Mouse (Mus musculus) gastrocnemius, postnatal 14 days (tissue): Measurements from ENCODE around the gene Gm17545. TPM values are rescaled to one million over a fixed set of nuclear protein-coding genes. Genes with fewer than 3 reads are reported as not detected.

Source experiments
- DNase-seq: peaks from one replicate; pipeline ENCODE4 v3.0.0; 2021; ENCODE audit warnings: mixed read lengths
- intact Hi-C: fragments of 180-260 bp; cut with DNase I; formaldehyde crosslinking; loops from one replicate; pipeline ENCODE4 v1.15.1; 2025; ENCODE audit warnings: low total_unique reads
- total RNA-seq, 2 experiments: library from RNA; stranded (reverse); gene quantifications; 2 replicates each; pipeline ENCODE4 v1.2.3; 2021

Gene Gm17545
- total RNA-seq, 2 experiments from 2014 or later: not detected

- intact Hi-C loops: no loop called here
- DNase-seq: no peak
These were observed 20.0 kb upstream of the Gm17545 start for GRCm38 (mm10) chr9:22434101-22434500.

GRCm38 (mm10) chr9:22438826-22439225 lies 15.3 kb upstream of the Gm17545 start:
- no peak for DNase-seq
- intact Hi-C loops: no loop called here

- no peak for DNase-seq
- intact Hi-C loops: no loop called here
These were observed 10.9 kb upstream of the Gm17545 start for GRCm38 (mm10) chr9:22443157-22443556.

- intact Hi-C loops: no loop called here
- DNase-seq: no peak
These were observed 9.0 kb upstream of the Gm17545 start for GRCm38 (mm10) chr9:22445123-22445522.

GRCm38 (mm10) chr9:22447213-22447612 lies 6.9 kb upstream of the Gm17545 start:
- intact Hi-C loops: no loop called here
- no peak for DNase-seq

GRCm38 (mm10) chr9:22448420-22448819 lies 5.7 kb upstream of the Gm17545 start:
- intact Hi-C loops: no loop called here
- DNase-seq: no peak

- DNase-seq: no peak
These were observed 4.9 kb upstream of the Gm17545 start for GRCm38 (mm10) chr9:22449209-22449608.

GRCm38 (mm10) chr9:22452697-22453096 lies 1.4 kb upstream of the Gm17545 start:
- no peak for DNase-seq
- intact Hi-C loops: no loop called here

More at GRCm38 (mm10) chr9:22449209-22449608, 4.9 kb upstream of the Gm17545 start:
- intact Hi-C loops: no loop called here

- intact Hi-C loops: no loop called here
- DNase-seq: no peak
These were observed 577 bp upstream of the Gm17545 start for GRCm38 (mm10) chr9:22453501-22453924.

- no peak for DNase-seq
- intact Hi-C loops: no loop called here
These were observed 951 bp downstream of the Gm17545 start for GRCm38 (mm10) chr9:22455041-22455440.

- no peak for DNase-seq
- intact Hi-C loops: no loop called here
These were observed 3.2 kb downstream of the Gm17545 start for GRCm38 (mm10) chr9:22457142-22457835.

- intact Hi-C loops: no loop called here
- DNase-seq: peak; percentile 60
These were observed 7.9 kb downstream of the Gm17545 start for GRCm38 (mm10) chr9:22461946-22462345.

GRCm38 (mm10) chr9:22466212-22466611 lies 12.1 kb downstream of the Gm17545 start:
- intact Hi-C loops: no loop called here
- DNase-seq: no peak

GRCm38 (mm10) chr9:22467371-22468169 lies 13.5 kb downstream of the Gm17545 start:
- intact Hi-C loops: no loop called here
- peak; percentile 43 for DNase-seq

GRCm38 (mm10) chr9:22468170-22468898 lies 14.2 kb downstream of the Gm17545 start:
- peak; percentile 68 for DNase-seq
- intact Hi-C loops: no loop called here

- intact Hi-C loops: no loop called here
- DNase-seq: no peak
These were observed 14.8 kb downstream of the Gm17545 start for GRCm38 (mm10) chr9:22468899-22469259.

- intact Hi-C loops: no loop called here
These were observed 15.6 kb downstream of the Gm17545 start, which contains the start of gene Rp9 for GRCm38 (mm10) chr9:22469643-22470042. Gene Rp9, minus strand, starts transcription at chr9:22469743.

GRCm38 (mm10) chr9:22475424-22475868 lies 21.4 kb downstream of the Gm17545 start, which contains the start of gene Bbs9:
Gene Bbs9, plus strand, starts transcription at chr9:22475715.
- DNase-seq: peak; percentile 91
- intact Hi-C loops: no loop called here

More at GRCm38 (mm10) chr9:22469643-22470042, 15.6 kb downstream of the Gm17545 start, which contains the start of gene Rp9:
- DNase-seq: no peak

GRCm38 (mm10) chr9:22476265-22476664 lies 22.2 kb downstream of the Gm17545 start:
- intact Hi-C loops: no loop called here
- no peak for DNase-seq

GRCm38 (mm10) chr9:22478946-22479345 lies 24.9 kb downstream of the Gm17545 start:
- intact Hi-C loops: no loop called here
- DNase-seq: no peak
